Mouse (Mus musculus) right cerebral cortex, adult 2 months (tissue): ENCODE measurements around the gene Gm3002.
"Not testable (repeated sequence)": the region's sequence is repeated elsewhere in the genome, so short reads cannot be mapped to it uniquely, and the experiment has no call there.

Experiments
- DNase-seq, 2 experiments: peaks; one replicate each; pipeline ENCODE4 v3.0.0; 2021 to 2022; ENCODE audit warnings: low spot score in 2 of 2

Gm3002 gene

DNA sequence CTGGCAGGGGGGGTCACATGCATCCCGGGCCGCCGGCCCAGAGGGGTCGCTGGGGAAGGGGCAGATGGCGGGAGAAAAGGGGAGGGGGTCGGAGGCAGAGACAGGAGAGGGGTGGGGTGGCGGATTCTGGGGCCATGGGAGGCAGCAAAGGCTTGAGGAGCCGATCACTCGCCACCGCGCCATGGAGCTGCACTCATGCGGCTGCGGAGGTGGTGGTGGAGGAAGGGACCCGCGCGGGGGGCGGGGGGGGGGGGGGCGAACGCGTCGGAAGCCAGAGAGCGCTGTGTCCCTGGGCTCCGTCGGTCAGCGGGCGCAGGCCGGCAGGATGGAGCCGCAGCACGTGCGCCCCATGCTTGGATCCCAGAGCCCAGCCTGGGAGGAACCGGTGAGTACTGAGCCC lies at the start of gene Gm3002:
Gm3002 (plus strand) TSS at position 301 of the 400 bp plus-strand sequence.
- DNase-seq: not testable (repeated sequence)

DNA sequence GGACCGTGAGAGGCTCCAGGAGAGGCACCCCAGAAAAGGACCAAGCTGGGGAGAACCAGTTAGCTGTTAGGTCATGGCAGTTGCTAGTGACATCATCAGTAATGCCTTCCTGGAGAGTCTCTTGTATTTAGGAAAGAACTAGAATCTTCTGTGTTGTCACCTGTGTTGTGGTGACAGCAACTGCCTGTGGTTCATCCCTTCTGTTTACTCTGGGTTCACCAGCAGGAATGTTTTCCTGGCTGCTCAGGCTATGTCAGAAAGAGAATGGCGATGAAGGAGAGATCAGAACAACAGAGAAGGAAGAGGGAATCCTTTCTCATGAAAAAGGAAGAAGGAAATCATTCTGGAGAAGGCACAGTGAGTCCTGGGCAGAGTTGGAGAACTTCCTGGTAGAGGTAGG lies 36.1 kb downstream of the Gm3002 start, which contains the start of gene Gm3033:
Gm3033 (plus strand) TSS at position 301 of the 400 bp plus-strand sequence.
- DNase-seq: not testable (repeated sequence)

DNA sequence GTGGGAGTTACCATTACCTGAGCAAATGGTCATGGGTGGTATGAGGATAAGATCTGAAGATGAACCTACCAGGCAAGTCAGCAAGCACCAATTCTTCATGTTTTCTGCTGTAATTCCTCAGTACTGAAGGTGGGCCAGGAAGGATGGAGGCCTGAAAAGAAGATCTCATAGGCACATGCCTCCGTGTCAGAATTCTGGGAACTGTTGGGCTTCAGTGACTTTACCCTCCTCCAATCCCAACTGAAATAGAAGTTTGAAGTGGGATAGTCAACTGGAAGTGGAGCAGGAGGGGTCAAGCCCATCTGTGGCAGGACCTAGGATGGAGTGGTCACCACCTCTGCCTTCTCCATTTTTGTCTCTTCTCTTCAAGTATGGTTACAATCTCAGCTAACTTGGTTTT lies 74.0 kb downstream of the Gm3002 start, which contains the start of gene Gm2916:
Gm2916 (plus strand) TSS at position 301 of the 400 bp plus-strand sequence.
- DNase-seq: not testable (repeated sequence)

DNA sequence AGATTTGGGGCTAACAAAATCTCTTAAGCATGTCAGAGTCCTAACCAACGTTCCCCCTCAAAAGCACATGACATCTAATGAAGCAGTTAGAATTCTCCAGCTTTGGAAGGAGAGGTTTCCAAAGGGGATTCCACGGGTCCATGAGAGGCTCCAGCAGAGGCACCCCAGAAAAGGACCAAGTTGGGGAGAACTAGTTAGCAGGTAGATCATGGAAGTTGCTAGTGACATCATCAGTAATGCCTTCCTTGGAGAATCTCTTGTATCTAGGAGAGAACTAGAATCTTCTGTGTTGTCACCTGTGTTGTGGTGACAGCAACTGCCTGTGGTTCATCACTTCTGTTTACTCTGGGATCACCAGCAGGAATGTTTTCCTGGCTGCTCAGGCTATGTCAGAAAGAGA lies 121.6 kb downstream of the Gm3002 start, which contains the start of gene Gm3029:
Gm3029 (plus strand) TSS at position 301 of the 400 bp plus-strand sequence.
- DNase-seq: not testable (repeated sequence)

DNA sequence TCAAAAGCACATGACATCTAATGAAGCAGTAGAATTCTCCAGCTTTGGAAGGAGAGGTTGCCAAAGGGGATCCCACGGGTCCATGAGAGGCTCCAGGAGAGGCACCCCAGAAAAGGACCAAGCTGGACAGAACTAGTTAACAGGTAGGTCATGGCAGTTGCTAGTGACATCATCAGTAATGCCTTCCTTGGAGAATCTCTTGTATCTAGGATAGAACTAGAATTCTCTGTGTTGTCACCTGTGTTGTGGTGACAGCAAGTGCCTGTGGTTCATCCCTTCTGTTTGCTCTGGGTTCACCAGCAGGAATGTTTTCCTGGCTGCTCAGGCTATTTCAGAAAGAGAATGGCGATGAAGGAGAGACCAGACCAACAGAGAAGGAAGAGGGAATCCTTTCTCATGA lies 153.4 kb downstream of the Gm3002 start, which contains the start of gene Gm3095:
Gm3095 (plus strand) TSS at position 301 of the 400 bp plus-strand sequence.
- not testable (repeated sequence) for DNase-seq

DNA sequence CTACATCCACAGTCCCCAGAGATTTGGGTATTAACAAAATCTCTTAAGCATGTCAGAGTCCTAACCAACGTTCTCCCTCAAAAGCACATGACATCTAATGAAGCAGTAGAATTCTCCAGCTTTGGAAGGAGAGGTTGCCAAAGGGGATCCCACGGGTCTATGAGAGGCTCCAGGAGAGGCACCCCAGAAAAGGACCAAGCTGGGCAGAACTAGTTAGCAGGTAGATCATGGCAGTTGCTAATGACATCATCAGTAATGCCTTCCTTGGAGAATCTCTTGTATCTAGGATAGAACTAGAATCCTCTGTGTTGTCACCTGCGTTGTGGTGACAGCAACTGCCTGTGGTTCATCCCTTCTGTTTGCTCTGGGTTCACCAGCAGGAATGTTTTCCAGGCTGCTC lies 188.2 kb downstream of the Gm3002 start, which contains the start of gene Gm3099:
Gm3099 (plus strand) TSS at position 301 of the 400 bp plus-strand sequence.
- not testable (repeated sequence) for DNase-seq
